ENCODE assay signal across 27 mouse cellular contexts in the genomic region with DNA sequence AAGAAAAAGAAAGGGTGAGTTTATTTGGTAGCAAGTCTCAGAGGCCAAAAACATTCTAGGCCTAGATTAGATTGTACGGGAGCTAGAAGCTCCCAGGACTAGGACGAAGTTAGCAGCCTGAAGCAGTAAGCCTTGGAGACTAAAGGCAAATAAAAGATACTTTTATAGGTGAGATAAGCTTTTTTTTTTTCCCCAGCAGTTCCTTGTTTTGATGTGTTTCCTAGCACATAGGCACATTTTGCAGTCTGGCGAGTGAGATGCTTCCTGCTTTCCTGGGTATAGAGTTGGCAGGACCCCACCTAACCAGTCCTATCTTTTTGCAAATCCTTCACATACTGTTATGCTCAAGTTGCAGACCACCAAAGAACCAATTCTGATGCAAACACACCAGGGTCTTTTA.
"Had no signal": no experiment of that assay in that cellular context is flagged by ENCODE, and none has a peak within 500 bp of the region (broad histone marks: within the 10 kb centered on the region; RNA-seq: fewer than 3 reads in every experiment).

No protein-coding gene starts in this region.

- H3K36me3 ChIP-seq: limb, embryonic 10.5 days; limb, embryonic 12.5 days; limb, embryonic 13.5 days; limb, embryonic 15.5 days; liver, embryonic 12.5 days; liver, embryonic 13.5 days; liver, embryonic 15.5 days; lung, embryonic 15.5 days; midbrain, embryonic 10.5 days; midbrain, embryonic 12.5 days; midbrain, embryonic 13.5 days; midbrain, embryonic 15.5 days; neural tube, embryonic 12.5 days had no signal

- H3K27me3 ChIP-seq: limb, embryonic 12.5 days; limb, embryonic 13.5 days; limb, embryonic 15.5 days; liver, embryonic 12.5 days; liver, embryonic 13.5 days; liver, embryonic 15.5 days; lung, embryonic 15.5 days; midbrain, embryonic 12.5 days; midbrain, embryonic 13.5 days; midbrain, embryonic 15.5 days; neural tube, embryonic 12.5 days had no signal

- DNase-seq: left cerebral cortex, postnatal 4 days; liver, embryonic 13.5 days; liver, postnatal 0 days; lung, adult 18-20 months; lung, adult 2 months; lung, embryonic 14.5 days; lung, postnatal 10 days; lung, postnatal 14 days; lung, postnatal 36 days; lung, postnatal 4 days; midbrain, embryonic 14.5 days had no signal

- H3K4me3 ChIP-seq: limb, embryonic 10.5 days; limb, embryonic 12.5 days; limb, embryonic 13.5 days; limb, embryonic 15.5 days; liver, embryonic 12.5 days; liver, embryonic 13.5 days; liver, embryonic 15.5 days; lung, embryonic 15.5 days; megakaryocyte, embryonic 14.5 days; midbrain, embryonic 10.5 days; midbrain, embryonic 12.5 days; midbrain, embryonic 13.5 days; midbrain, embryonic 15.5 days; myocyte; neural tube, embryonic 12.5 days had no signal

- H3K9ac ChIP-seq: limb, embryonic 12.5 days; limb, embryonic 13.5 days; limb, embryonic 15.5 days; liver, embryonic 12.5 days; liver, embryonic 13.5 days; liver, embryonic 14.5 days; liver, embryonic 15.5 days; liver, postnatal 0 days; lung, embryonic 14.5 days; lung, embryonic 15.5 days; midbrain, embryonic 12.5 days; midbrain, embryonic 13.5 days; midbrain, embryonic 15.5 days; neural tube, embryonic 12.5 days had no signal

- H3K4me1 ChIP-seq: limb, embryonic 10.5 days; limb, embryonic 12.5 days; limb, embryonic 13.5 days; limb, embryonic 15.5 days; liver, embryonic 13.5 days; liver, embryonic 15.5 days; lung, embryonic 15.5 days; megakaryocyte, embryonic 14.5 days; midbrain, embryonic 10.5 days; midbrain, embryonic 12.5 days; midbrain, embryonic 13.5 days; midbrain, embryonic 15.5 days; neural tube, embryonic 12.5 days had no signal

- H3K27ac ChIP-seq: limb, embryonic 10.5 days; limb, embryonic 12.5 days; limb, embryonic 13.5 days; limb, embryonic 15.5 days; liver, embryonic 12.5 days; liver, embryonic 13.5 days; liver, embryonic 14.5 days; liver, embryonic 15.5 days; lung, embryonic 15.5 days; macrophage; midbrain, embryonic 10.5 days; midbrain, embryonic 12.5 days; midbrain, embryonic 13.5 days; midbrain, embryonic 15.5 days; neural tube, embryonic 12.5 days had no signal

- H3K9me3 ChIP-seq: limb, embryonic 10.5 days; limb, embryonic 13.5 days; limb, embryonic 15.5 days; liver, embryonic 12.5 days; liver, embryonic 13.5 days; liver, embryonic 15.5 days; lung, embryonic 15.5 days; midbrain, embryonic 10.5 days; midbrain, embryonic 12.5 days; midbrain, embryonic 15.5 days; neural tube, embryonic 12.5 days had no signal
